Mouse (Mus musculus) neutrophil, adult 59 days (primary cell): ENCODE results near the gene Mfap3l. TPM values are rescaled to one million over a fixed set of nuclear protein-coding genes. Genes with fewer than 3 reads are reported as not detected.

Experiments
- total RNA-seq, 2 experiments: library from RNA; stranded (reverse); gene quantifications; 1 replicate in 1 of 2; 2 replicates in 1 of 2; pipeline ENCODE4 v1.2.4; 2023

The Mfap3l gene
- 1 to 10 TPM in 1 of 2 experiments, under 1 TPM in 1; 0.99 to 1.2 TPM for total RNA-seq

DNA sequence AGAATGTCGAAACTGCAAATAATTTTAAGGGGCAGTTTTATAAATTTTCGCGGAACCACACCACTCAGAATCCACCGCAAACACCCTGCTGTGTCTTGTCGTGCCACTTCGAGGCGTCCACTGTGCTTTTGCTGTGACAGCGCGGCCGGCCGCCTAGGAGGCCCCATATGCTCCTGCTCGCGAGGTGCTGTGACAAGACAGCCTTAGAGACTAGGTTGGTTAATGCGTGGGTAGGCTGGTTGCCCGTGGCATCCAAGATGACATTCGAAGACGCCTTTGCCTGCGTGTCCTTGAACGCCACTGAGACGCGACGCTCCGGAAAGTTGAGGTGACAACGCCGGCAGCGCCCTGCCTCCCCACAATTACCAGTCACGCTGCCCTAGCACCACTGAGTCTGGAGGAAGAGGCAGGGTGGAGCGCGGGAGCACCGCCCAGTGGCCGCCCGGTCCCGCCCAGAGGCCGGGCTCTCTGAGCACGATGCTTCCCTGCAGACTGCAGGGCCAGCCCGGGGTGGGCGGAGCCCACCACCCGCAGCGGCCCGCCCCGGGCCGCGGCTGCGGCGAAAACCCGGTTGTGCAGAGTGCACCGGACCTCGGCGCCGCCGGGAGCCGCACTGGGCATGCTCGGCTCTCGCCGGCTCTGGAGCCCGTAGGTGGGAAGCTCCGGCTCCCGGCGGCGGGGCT lies at the start of gene Mfap3l:
Gene Mfap3l (plus strand): TSS at position 578 of the 683 bp plus-strand sequence.

Other genes starting within 250 kb of the Mfap3l start
- not detected for gene Gm10283, start 129.6 kb upstream of the Mfap3l start, total RNA-seq
- not detected for gene Aadat, start 126.9 kb upstream of the Mfap3l start, total RNA-seq